Mouse (Mus musculus) heart, embryonic 12.5 days (tissue): Measurements from ENCODE around the gene Ttpal. TPM values are rescaled to one million over a fixed set of nuclear protein-coding genes. Genes with fewer than 3 reads are reported as not detected.

Source experiments
- ATAC-seq: fragments of 200-750 bp; cut with Nextera tagmentation; 2 replicates; pipeline ENCODE4 v1.8.0; 2017; ENCODE audit warnings: moderate TSS enrichment, moderate library complexity; ENCODE audit not compliant: insufficient number of reproducible peaks, low FRiP score
- H3K27ac ChIP-seq: fragments of 300-500 bp; sonication (generic); 2 replicates; pipeline ENCODE4 v1.5.1; 2016; ENCODE audit warnings: mild to moderate bottlenecking, moderate library complexity; ENCODE audit not compliant: poor library complexity, severe bottlenecking
- H3K27me3 ChIP-seq: fragments of 300-500 bp; sonication (generic); replicated peaks from 2 replicates; pipeline ENCODE4 v1.6.1; 2016; ENCODE audit warnings: mild to moderate bottlenecking, moderate library complexity
- H3K36me3 ChIP-seq: fragments of 300-500 bp; sonication (generic); 2 replicates; pipeline ENCODE4 v1.6.1; 2016; ENCODE audit warnings: mild to moderate bottlenecking, moderate library complexity
- H3K4me1 ChIP-seq: fragments of 300-500 bp; sonication (generic); replicated peaks from 2 replicates; pipeline ENCODE4 v1.6.1; 2016; ENCODE audit warnings: mild to moderate bottlenecking
- H3K4me2 ChIP-seq: fragments of 300-500 bp; sonication (generic); 2 replicates; pipeline ENCODE4 v1.6.1; 2016; ENCODE audit warnings: mild to moderate bottlenecking, moderate library complexity
- H3K4me3 ChIP-seq: fragments of 300-500 bp; sonication (generic); 2 replicates; pipeline ENCODE4 v1.5.1; 2016; ENCODE audit warnings: mild to moderate bottlenecking
- H3K9ac ChIP-seq: fragments of 300-500 bp; sonication (generic); 2 replicates; pipeline ENCODE4 v1.6.1; 2016; ENCODE audit warnings: mild to moderate bottlenecking, moderate library complexity
- H3K9me3 ChIP-seq: fragments of 300-500 bp; sonication (generic); replicated peaks from 2 replicates; pipeline ENCODE4 v1.6.1; 2016; ENCODE audit warnings: mild to moderate bottlenecking, moderate library complexity
- WGBS: fragments of 180-500 bp; shearing (Covaris S2); methylation state at CpG from one replicate; pipeline ENCODE4 v1.1.7; 2016; 5-methylcytosine and 5-hydroxymethylcytosine counted together
- polyA plus RNA-seq: library from polyadenylated mRNA; unstranded; fragments of >200 nt; fragmentation: Nextera tagmentation; extraction: Ambion mirVana; gene quantifications from 2 replicates; pipeline ENCODE4 v1.2.1, GENCODE M21; 2016

Gene Ttpal
- polyA plus RNA-seq, 1 experiment from 2014 or later = 26.9 TPM

DNA sequence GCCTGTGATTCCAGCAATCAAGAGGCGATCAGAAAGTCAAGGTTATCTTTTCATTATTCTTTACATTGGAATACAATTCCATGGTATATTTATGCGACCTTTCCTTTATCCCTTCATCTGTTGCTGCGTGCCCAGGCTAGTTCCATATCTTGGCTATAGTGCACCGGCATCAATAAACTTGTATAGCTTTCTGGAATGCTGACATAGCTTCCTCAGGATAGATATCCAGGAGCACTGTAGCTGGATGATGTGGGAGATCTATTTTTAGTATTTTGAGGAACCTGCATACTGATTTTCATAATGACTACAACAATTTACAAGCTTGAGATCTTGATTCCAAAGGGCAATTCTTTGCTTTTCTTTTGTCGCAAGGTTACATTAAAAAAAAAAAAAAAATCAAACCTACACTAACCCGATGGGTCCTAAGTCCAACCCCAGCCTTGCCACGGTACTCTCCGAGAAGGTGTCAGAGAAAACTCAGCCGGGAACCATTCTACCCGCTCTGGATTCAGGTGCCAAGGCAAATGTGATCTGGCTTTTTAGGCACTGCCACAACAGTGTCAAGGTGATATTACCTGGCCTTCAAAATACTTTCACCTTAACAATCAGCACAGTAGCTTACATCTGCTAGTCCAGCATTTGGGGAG, 8.4 kb upstream of the Ttpal start:
- Histone ChIP-seq H3K36me3 (no peaks in the 10 kb centered on the region), H3K27ac (no peak overlapping the region), H3K9ac (no peak overlapping the region), H3K4me3 (no peak overlapping the region), H3K9me3 (no peaks in the 10 kb centered on the region), H3K27me3 (no peaks in the 10 kb centered on the region), H3K4me2 (no peak overlapping the region), H3K4me1 (peaks cover 17% of the 10 kb centered on the region; the same call in 1 of the 2 replicates)
- WGBS = 82% methylated on average over 10 of the region's 10 CpGs
- ATAC-seq = no peak

GRCm38 (mm10) chr2:163595119-163595518, 7.0 kb upstream of the Ttpal start:
- Histone ChIP-seq H3K4me1 (peaks cover 17% of the 10 kb centered on the region; the same call in 1 of the 2 replicates), H3K9ac (no peak overlapping the region), H3K27me3 (no peaks in the 10 kb centered on the region), H3K9me3 (no peaks in the 10 kb centered on the region), H3K36me3 (no peaks in the 10 kb centered on the region), H3K4me3 (no peak overlapping the region), H3K27ac (peak overlapping the region; percentile 55; the same call in 1 of the 2 replicates), H3K4me2 (no peak overlapping the region)
- peak; percentile 51; the same call in 1 of the 2 replicates for ATAC-seq
- 13% methylated on average over 2 of the region's 2 CpGs for WGBS

- no peaks in the 10 kb centered on the region for H3K27me3 ChIP-seq
- H3K9me3 ChIP-seq = no peaks in the 10 kb centered on the region
- peaks cover 17% of the 10 kb centered on the region; the same call in 1 of the 2 replicates for H3K4me1 ChIP-seq
- no peak overlapping the region for H3K9ac ChIP-seq
- ATAC-seq = peak; percentile 68
- no peaks in the 10 kb centered on the region for H3K36me3 ChIP-seq
- 63% methylated on average over 13 of the region's 13 CpGs for WGBS
- H3K4me3 ChIP-seq = no peak overlapping the region
- no peak overlapping the region for H3K4me2 ChIP-seq
- peak overlapping the region; percentile 55 for H3K27ac ChIP-seq
These were observed 5.8 kb upstream of the Ttpal start for GRCm38 (mm10) chr2:163596057-163596872.

GRCm38 (mm10) chr2:163596873-163597155, 5.3 kb upstream of the Ttpal start:
- Histone ChIP-seq H3K9ac (no peak overlapping the region), H3K9me3 (no peaks in the 10 kb centered on the region), H3K36me3 (no peaks in the 10 kb centered on the region), H3K27ac (0 out of 2 replicates have a peak overlapping the region, but pooled peaks have one; percentile 15), H3K4me3 (no peak overlapping the region), H3K4me2 (no peak overlapping the region), H3K27me3 (no peaks in the 10 kb centered on the region), H3K4me1 (peaks cover 20% of the 10 kb centered on the region)
- WGBS = 59% methylated on average over 3 of the region's 3 CpGs
- no peak for ATAC-seq

DNA sequence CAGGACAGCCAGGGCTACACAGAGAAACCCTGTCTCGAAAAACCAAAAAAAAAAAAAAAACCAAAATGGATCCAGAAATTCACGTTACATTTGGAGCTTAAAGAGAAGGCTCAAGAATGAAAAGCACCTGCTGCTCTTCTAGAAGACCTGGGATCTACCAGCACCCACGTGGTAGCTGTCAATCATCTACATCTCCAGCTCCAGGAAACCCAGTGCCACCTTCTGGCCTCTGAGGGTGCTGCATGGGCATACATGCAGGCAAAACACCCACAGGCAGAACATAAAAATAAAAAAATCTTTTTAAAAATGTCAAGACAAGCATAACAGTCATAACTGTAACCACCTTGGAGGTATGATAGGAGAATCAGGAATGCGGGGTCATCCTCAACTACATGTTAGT, 4.5 kb upstream of the Ttpal start:
- H3K4me2 ChIP-seq = no peak overlapping the region
- no peaks in the 10 kb centered on the region for H3K36me3 ChIP-seq
- no peak overlapping the region for H3K27ac ChIP-seq
- 57% methylated on average over 4 of the region's 4 CpGs for WGBS
- H3K9me3 ChIP-seq = no peaks in the 10 kb centered on the region
- no peak overlapping the region for H3K4me3 ChIP-seq
- H3K9ac ChIP-seq = no peak overlapping the region
- no peaks in the 10 kb centered on the region for H3K27me3 ChIP-seq
- no peak for ATAC-seq
- peaks cover 24% of the 10 kb centered on the region for H3K4me1 ChIP-seq

- no peak overlapping the region for H3K9ac ChIP-seq
- H3K9me3 ChIP-seq = no peaks in the 10 kb centered on the region
- H3K36me3 ChIP-seq = no peaks in the 10 kb centered on the region
- H3K4me1 ChIP-seq = peaks cover 33% of the 10 kb centered on the region
- H3K27me3 ChIP-seq = no peaks in the 10 kb centered on the region
- no peak overlapping the region for H3K4me3 ChIP-seq
- no peak overlapping the region for H3K4me2 ChIP-seq
- no peak for ATAC-seq
- no peak overlapping the region for H3K27ac ChIP-seq
- 0% methylated on average over 1 of the region's 1 CpGs for WGBS
These were observed 2.9 kb upstream of the Ttpal start for GRCm38 (mm10) chr2:163599226-163599625.

- no peaks in the 10 kb centered on the region for H3K27me3 ChIP-seq
- H3K9ac ChIP-seq = no peak overlapping the region
- no peak overlapping the region for H3K27ac ChIP-seq
- H3K36me3 ChIP-seq = no peaks in the 10 kb centered on the region
- H3K4me1 ChIP-seq = peaks cover 23% of the 10 kb centered on the region
- WGBS = 90% methylated on average over 7 of the region's 7 CpGs
- no peaks in the 10 kb centered on the region for H3K9me3 ChIP-seq
- H3K4me2 ChIP-seq = no peak overlapping the region
- no peak overlapping the region for H3K4me3 ChIP-seq
- no peak for ATAC-seq
These were observed 1.0 kb upstream of the Ttpal start for GRCm38 (mm10) chr2:163601066-163601465.

DNA sequence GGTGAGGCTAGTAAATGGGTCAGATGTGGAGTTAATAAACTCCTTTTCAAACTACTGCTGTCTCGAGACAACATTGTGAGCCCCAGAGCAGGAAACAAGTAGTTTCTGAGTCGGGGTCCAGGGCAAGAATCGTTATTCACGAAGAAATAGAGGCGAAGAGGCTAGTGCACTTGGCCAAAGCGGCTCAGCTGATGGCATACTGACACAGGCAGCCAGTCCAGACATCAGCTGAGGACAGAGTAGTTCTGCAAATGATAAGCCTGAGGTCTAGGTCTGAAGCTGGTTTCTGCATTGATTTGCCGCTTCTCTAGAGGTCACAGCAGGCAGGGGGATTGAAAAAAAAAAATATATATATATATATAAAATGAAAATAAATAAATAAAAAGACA, 408 bp upstream of the Ttpal start:
- peak overlapping the region; percentile 99 for H3K4me2 ChIP-seq
- peak overlapping the region; percentile 97; the same call in 1 of the 2 replicates for H3K9ac ChIP-seq
- H3K27ac ChIP-seq = no peak overlapping the region
- ATAC-seq = no peak
- peak overlapping the region; percentile 96 for H3K4me3 ChIP-seq
- peaks cover 16% of the 10 kb centered on the region for H3K4me1 ChIP-seq
- H3K36me3 ChIP-seq = no peaks in the 10 kb centered on the region
- H3K9me3 ChIP-seq = no peaks in the 10 kb centered on the region
- WGBS = 72% methylated on average over 7 of the region's 7 CpGs
- H3K27me3 ChIP-seq = no peaks in the 10 kb centered on the region

- Histone ChIP-seq H3K9ac (no peak overlapping the region), H3K4me2 (no peak overlapping the region), H3K4me3 (no peak overlapping the region), H3K9me3 (no peaks in the 10 kb centered on the region), H3K36me3 (peaks cover 28% of the 10 kb centered on the region), H3K4me1 (peaks cover 28% of the 10 kb centered on the region), H3K27ac (no peak overlapping the region), H3K27me3 (no peaks in the 10 kb centered on the region)
- 85% methylated on average over 7 of the region's 7 CpGs for WGBS
- ATAC-seq = no peak
These were observed 4.0 kb downstream of the Ttpal start for GRCm38 (mm10) chr2:163606161-163606560.

GRCm38 (mm10) chr2:163608008-163608407, 5.9 kb downstream of the Ttpal start:
- WGBS = 60% methylated on average over 7 of the region's 7 CpGs
- H3K9me3 ChIP-seq = no peaks in the 10 kb centered on the region
- no peak overlapping the region for H3K9ac ChIP-seq
- no peak overlapping the region for H3K4me2 ChIP-seq
- H3K36me3 ChIP-seq = peaks cover 42% of the 10 kb centered on the region
- no peaks in the 10 kb centered on the region for H3K27me3 ChIP-seq
- no peak overlapping the region for H3K4me3 ChIP-seq
- no peak overlapping the region for H3K27ac ChIP-seq
- peaks cover 17% of the 10 kb centered on the region for H3K4me1 ChIP-seq
- no peak for ATAC-seq

DNA sequence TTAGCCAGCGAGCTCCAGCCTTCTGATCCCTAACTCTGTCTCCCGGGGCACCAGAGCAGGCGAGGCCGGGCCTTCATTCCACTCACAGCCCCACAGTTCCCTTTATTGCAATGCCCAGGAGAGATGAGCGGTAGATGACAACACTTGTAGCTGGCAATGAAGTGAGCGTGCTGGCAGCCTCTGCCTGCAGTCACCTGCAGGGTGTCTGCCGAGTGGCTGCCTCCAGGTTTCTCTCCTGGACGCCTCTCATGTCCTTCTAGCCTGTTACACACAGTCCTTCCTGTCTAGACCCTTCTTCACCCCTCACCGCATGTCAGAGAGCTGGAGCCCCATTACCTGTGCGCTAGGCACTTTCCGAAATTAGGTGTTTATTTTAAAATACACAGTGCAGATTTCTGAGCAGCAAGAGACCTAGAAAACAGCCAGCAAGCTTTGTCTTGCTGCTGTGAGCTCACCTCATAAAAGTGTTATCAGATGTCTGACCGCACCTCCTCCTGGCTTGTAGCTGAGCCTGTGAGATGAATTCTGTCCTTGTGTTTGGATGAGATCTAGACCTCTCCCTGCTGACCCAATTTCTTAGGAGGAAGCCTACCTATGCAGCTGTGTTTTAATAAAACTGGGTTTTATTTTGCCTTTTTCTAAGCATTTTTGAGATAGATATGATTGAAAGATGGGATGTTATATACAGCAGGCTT, 7.3 kb downstream of the Ttpal start:
- Histone ChIP-seq H3K9me3 (peaks cover 4% of the 10 kb centered on the region; the same call in 1 of the 2 replicates), H3K36me3 (peaks cover 56% of the 10 kb centered on the region), H3K4me3 (no peak overlapping the region), H3K27ac (no peak overlapping the region), H3K9ac (no peak overlapping the region), H3K27me3 (no peaks in the 10 kb centered on the region), H3K4me2 (no peak overlapping the region), H3K4me1 (peaks cover 12% of the 10 kb centered on the region)
- 82% methylated on average over 12 of the region's 12 CpGs for WGBS
- ATAC-seq = no peak
